Mouse (Mus musculus) telencephalon, adult 2 months (tissue): ENCODE measurements around the gene Dnajb8.

ENCODE experiments used
- DNase-seq: peaks from one replicate; pipeline ENCODE4 v3.0.0-alpha.2; 2011; ENCODE audit warnings: low read depth, low spot score

Dnajb8 gene

GRCm38 (mm10) chr6:88221968-88222367 is at the start of gene Dnajb8:
Gene Dnajb8 (plus strand): TSS chr6:88222268.
- DNase-seq: no peak

- no peak for DNase-seq
These were observed 47.9 kb upstream of the Dnajb8 start for GRCm38 (mm10) chr6:88174191-88174590.

- DNase-seq: no peak
These were observed 47.4 kb upstream of the Dnajb8 start for GRCm38 (mm10) chr6:88174676-88175075.

- no peak for DNase-seq
These were observed 37.4 kb upstream of the Dnajb8 start for GRCm38 (mm10) chr6:88184671-88185070.

- peak; percentile 65 for DNase-seq
These were observed 33.9 kb upstream of the Dnajb8 start for GRCm38 (mm10) chr6:88188148-88188547.

- DNase-seq: no peak
These were observed 32.6 kb upstream of the Dnajb8 start for GRCm38 (mm10) chr6:88189312-88190042.

GRCm38 (mm10) chr6:88190043-88190309 is 32.1 kb upstream of the Dnajb8 start:
- no peak for DNase-seq

- DNase-seq: no peak
These were observed 31.6 kb upstream of the Dnajb8 start for GRCm38 (mm10) chr6:88190310-88191023.

GRCm38 (mm10) chr6:88191024-88191365 is 31.1 kb upstream of the Dnajb8 start:
- no peak for DNase-seq

GRCm38 (mm10) chr6:88191411-88192070 is 30.5 kb upstream of the Dnajb8 start:
- no peak for DNase-seq

GRCm38 (mm10) chr6:88192756-88193155 is 29.3 kb upstream of the Dnajb8 start:
- DNase-seq: no peak

- DNase-seq: no peak
These were observed 28.5 kb upstream of the Dnajb8 start, which contains the start of gene Gata2 for GRCm38 (mm10) chr6:88193433-88194052. Gene Gata2 (plus strand): TSS chr6:88193891.

GRCm38 (mm10) chr6:88194053-88194977 is 27.8 kb upstream of the Dnajb8 start:
- DNase-seq: no peak

- no peak for DNase-seq
These were observed 27.1 kb upstream of the Dnajb8 start for GRCm38 (mm10) chr6:88194978-88195325.

- no peak for DNase-seq
These were observed 25.9 kb upstream of the Dnajb8 start for GRCm38 (mm10) chr6:88196054-88196732.

GRCm38 (mm10) chr6:88196733-88197312 is 25.2 kb upstream of the Dnajb8 start:
- DNase-seq: no peak

- DNase-seq: no peak
These were observed 24.6 kb upstream of the Dnajb8 start for GRCm38 (mm10) chr6:88197313-88198069.

- no peak for DNase-seq
These were observed 23.8 kb upstream of the Dnajb8 start for GRCm38 (mm10) chr6:88198070-88198940.
